Mouse (Mus musculus): ENCODE measurements at regions not wholly inside any gene's neighbourhood (a gene's known extent, or its start where the extent isn't known, plus 50 kb on each side); places are given as distances from the start of the nearest gene placed in this dataset.

GRCm38 (mm10) chr10:96188168-96188567 lies 51.8 kb downstream of the Gm5426 start:
- WGBS = 46% methylated on average over 7 of the region's 7 CpGs
- no peak overlapping the region for H3K27ac ChIP-seq (replicated peaks)
- no peaks in the 10 kb centered on the region for H3K36me3 ChIP-seq
- H3K4me1 ChIP-seq (replicated peaks) = 0 out of 2 replicates have a peak, but pooled peaks cover 5% of the 10 kb centered on the region
- ATAC-seq (ENCODE audit: low FRiP score, low read depth) = no peak
- no peaks in the 10 kb centered on the region for H3K9me3 ChIP-seq
- no peak overlapping the region for H3K4me2 ChIP-seq
- no peak overlapping the region for H3K9ac ChIP-seq
- no peak overlapping the region for H3K4me3 ChIP-seq
- no peaks in the 10 kb centered on the region for H3K27me3 ChIP-seq

GRCm38 (mm10) chr10:96190168-96190987 lies 54.0 kb downstream of the Gm5426 start:
- peak overlapping the region; percentile 9; the same call in 1 of the 2 replicates for H3K4me2 ChIP-seq
- H3K9ac ChIP-seq = no peak overlapping the region
- peak; percentile 92 for ATAC-seq (ENCODE audit: low FRiP score, low read depth)
- H3K36me3 ChIP-seq = no peaks in the 10 kb centered on the region
- H3K9me3 ChIP-seq = no peaks in the 10 kb centered on the region
- H3K27ac ChIP-seq (replicated peaks) = no peak overlapping the region
- H3K4me1 ChIP-seq (replicated peaks) = 0 out of 2 replicates have a peak, but pooled peaks cover 5% of the 10 kb centered on the region
- H3K4me3 ChIP-seq = no peak overlapping the region
- no peaks in the 10 kb centered on the region for H3K27me3 ChIP-seq
- WGBS = 14% methylated on average over 10 of the region's 10 CpGs

GRCm38 (mm10) chr10:96200932-96201641 lies 64.7 kb downstream of the Gm5426 start:
- Histone ChIP-seq H3K27me3 (no peaks in the 10 kb centered on the region), H3K4me3 (no peak overlapping the region), H3K9me3 (no peaks in the 10 kb centered on the region), H3K9ac (no peak overlapping the region), H3K36me3 (no peaks in the 10 kb centered on the region), H3K4me2 (0 out of 2 replicates have a peak overlapping the region, but pooled peaks have one; percentile 15), H3K27ac (replicated peaks) (no peak overlapping the region), H3K4me1 (replicated peaks) (no peaks in the 10 kb centered on the region)
- 78% methylated on average over 27 of the region's 27 CpGs for WGBS
- ATAC-seq (ENCODE audit: low FRiP score, low read depth) = no peak

GRCm38 (mm10) chr10:96201891-96202290 lies 65.5 kb downstream of the Gm5426 start:
- Histone ChIP-seq H3K27me3 (no peaks in the 10 kb centered on the region), H3K9me3 (no peaks in the 10 kb centered on the region), H3K27ac (replicated peaks) (no peak overlapping the region), H3K4me3 (no peak overlapping the region), H3K4me1 (replicated peaks) (no peaks in the 10 kb centered on the region), H3K9ac (no peak overlapping the region), H3K36me3 (no peaks in the 10 kb centered on the region), H3K4me2 (no peak overlapping the region)
- no peak for ATAC-seq (ENCODE audit: low FRiP score, low read depth)
- WGBS = 55% methylated on average over 6 of the region's 6 CpGs

GRCm38 (mm10) chr10:96202871-96203270 lies 66.5 kb downstream of the Gm5426 start:
- no peaks in the 10 kb centered on the region for H3K36me3 ChIP-seq

GRCm38 (mm10) chr10:96204198-96204597 lies 67.8 kb downstream of the Gm5426 start:
- Histone ChIP-seq H3K36me3 (no peaks in the 10 kb centered on the region), H3K4me3 (no peak overlapping the region), H3K4me1 (replicated peaks) (no peaks in the 10 kb centered on the region), H3K9me3 (no peaks in the 10 kb centered on the region), H3K27me3 (no peaks in the 10 kb centered on the region), H3K9ac (no peak overlapping the region), H3K27ac (replicated peaks) (no peak overlapping the region), H3K4me2 (no peak overlapping the region)
- 94% methylated on average over 5 of the region's 5 CpGs for WGBS
- no peak for ATAC-seq (ENCODE audit: low FRiP score, low read depth)

More at GRCm38 (mm10) chr10:96202871-96203270, 66.5 kb downstream of the Gm5426 start:
- Histone ChIP-seq H3K9ac (no peak overlapping the region), H3K27me3 (no peaks in the 10 kb centered on the region), H3K4me3 (no peak overlapping the region), H3K27ac (replicated peaks) (no peak overlapping the region), H3K9me3 (no peaks in the 10 kb centered on the region), H3K4me1 (replicated peaks) (no peaks in the 10 kb centered on the region), H3K4me2 (no peak overlapping the region)
- no peak for ATAC-seq (ENCODE audit: low FRiP score, low read depth)

- WGBS = 61% methylated on average over 5 of the region's 5 CpGs
- H3K4me3 ChIP-seq = no peak overlapping the region
Observed at GRCm38 (mm10) chr10:96209171-96209570, 72.8 kb downstream of the Gm5426 start.

GRCm38 (mm10) chr10:96211189-96211588 lies 74.8 kb downstream of the Gm5426 start:
- Histone ChIP-seq H3K4me2 (no peak overlapping the region), H3K36me3 (no peaks in the 10 kb centered on the region), H3K27me3 (no peaks in the 10 kb centered on the region), H3K9me3 (no peaks in the 10 kb centered on the region), H3K4me3 (no peak overlapping the region), H3K27ac (replicated peaks) (no peak overlapping the region), H3K9ac (no peak overlapping the region), H3K4me1 (replicated peaks) (peaks cover 6% of the 10 kb centered on the region)
- ATAC-seq (ENCODE audit: low FRiP score, low read depth) = no peak
- WGBS = 85% methylated on average over 7 of the region's 7 CpGs

More at GRCm38 (mm10) chr10:96209171-96209570, 72.8 kb downstream of the Gm5426 start:
- Histone ChIP-seq H3K4me1 (replicated peaks) (peaks cover 4% of the 10 kb centered on the region), H3K4me2 (no peak overlapping the region), H3K27ac (replicated peaks) (no peak overlapping the region), H3K9ac (no peak overlapping the region), H3K9me3 (no peaks in the 10 kb centered on the region), H3K27me3 (no peaks in the 10 kb centered on the region), H3K36me3 (no peaks in the 10 kb centered on the region)
- ATAC-seq (ENCODE audit: low FRiP score, low read depth) = no peak

GRCm38 (mm10) chr10:96213876-96214275 lies 77.5 kb downstream of the Gm5426 start:
- peak overlapping the region; percentile 49 for H3K27ac ChIP-seq (replicated peaks)
- no peak overlapping the region for H3K4me2 ChIP-seq
- H3K4me1 ChIP-seq (replicated peaks) = peaks cover 6% of the 10 kb centered on the region
- no peaks in the 10 kb centered on the region for H3K36me3 ChIP-seq
- WGBS = 3% methylated on average over 10 of the region's 10 CpGs
- ATAC-seq (ENCODE audit: low FRiP score, low read depth) = peak; percentile 93
- no peak overlapping the region for H3K9ac ChIP-seq
- H3K27me3 ChIP-seq = no peaks in the 10 kb centered on the region
- H3K4me3 ChIP-seq = no peak overlapping the region
- no peaks in the 10 kb centered on the region for H3K9me3 ChIP-seq

GRCm38 (mm10) chr10:96214285-96214684 lies 77.9 kb downstream of the Gm5426 start:
- H3K9ac ChIP-seq = no peak overlapping the region
- 57% methylated on average over 7 of the region's 7 CpGs for WGBS
- H3K4me1 ChIP-seq (replicated peaks) = peaks cover 6% of the 10 kb centered on the region
- no peaks in the 10 kb centered on the region for H3K27me3 ChIP-seq
- ATAC-seq (ENCODE audit: low FRiP score, low read depth) = peak; percentile 52; the same call in 1 of the 2 replicates
- no peaks in the 10 kb centered on the region for H3K9me3 ChIP-seq
- no peak overlapping the region for H3K4me3 ChIP-seq
- peak overlapping the region; percentile 49 for H3K27ac ChIP-seq (replicated peaks)
- no peak overlapping the region for H3K4me2 ChIP-seq
- no peaks in the 10 kb centered on the region for H3K36me3 ChIP-seq

- no peak overlapping the region for H3K27ac ChIP-seq (replicated peaks)
- H3K4me3 ChIP-seq = no peak overlapping the region
- H3K4me1 ChIP-seq (replicated peaks) = peaks cover 6% of the 10 kb centered on the region
- H3K36me3 ChIP-seq = no peaks in the 10 kb centered on the region
- no peak for ATAC-seq (ENCODE audit: low FRiP score, low read depth)
- no peaks in the 10 kb centered on the region for H3K27me3 ChIP-seq
- no peak overlapping the region for H3K9ac ChIP-seq
- no peak overlapping the region for H3K4me2 ChIP-seq
- no peaks in the 10 kb centered on the region for H3K9me3 ChIP-seq
- WGBS = 77% methylated on average over 6 of the region's 6 CpGs
Observed at GRCm38 (mm10) chr10:96214946-96215345, 78.5 kb downstream of the Gm5426 start.

GRCm38 (mm10) chr10:96220731-96221130 lies 84.3 kb downstream of the Gm5426 start:
- no peaks in the 10 kb centered on the region for H3K36me3 ChIP-seq
- H3K4me3 ChIP-seq = no peak overlapping the region
- no peaks in the 10 kb centered on the region for H3K4me1 ChIP-seq (replicated peaks)
- no peak overlapping the region for H3K4me2 ChIP-seq
- H3K9me3 ChIP-seq = no peaks in the 10 kb centered on the region
- 91% methylated on average over 4 of the region's 4 CpGs for WGBS
- H3K9ac ChIP-seq = no peak overlapping the region
- no peak overlapping the region for H3K27ac ChIP-seq (replicated peaks)
- ATAC-seq (ENCODE audit: low FRiP score, low read depth) = no peak
- H3K27me3 ChIP-seq = no peaks in the 10 kb centered on the region

All from hindbrain, embryonic 15.5 days (tissue).